Mouse (Mus musculus): ENCODE results near the gene A930017K11Rik. TPM values are rescaled to one million over a fixed set of nuclear protein-coding genes. Genes with fewer than 3 reads are reported as not detected.

The A930017K11Rik gene
- polyA plus RNA-seq, 1 experiment from 2014 or later = 0.09 TPM

Other genes starting within 250 kb of the A930017K11Rik start
- 1.6 and 1.7 TPM in 2 replicates for gene Gng13, start 235.4 kb downstream of the A930017K11Rik start, polyA plus RNA-seq (2015; fragmentation: Nextera tagmentation; extraction: Ambion mirVana)
- gene Chtf18, start 225.1 kb downstream of the A930017K11Rik start, polyA plus RNA-seq (2015; fragmentation: Nextera tagmentation; extraction: Ambion mirVana) = 14.5 and 14.8 TPM in 2 replicates
- 24.2 and 26.3 TPM in 2 replicates for gene Rpusd1, start 224.9 kb downstream of the A930017K11Rik start, polyA plus RNA-seq (2015; fragmentation: Nextera tagmentation; extraction: Ambion mirVana)
- gene Mslnl, start 216.5 kb downstream of the A930017K11Rik start, polyA plus RNA-seq (2015; fragmentation: Nextera tagmentation; extraction: Ambion mirVana) = not detected in 2 replicates
- gene Msln, start 198.2 kb downstream of the A930017K11Rik start, polyA plus RNA-seq (2015; fragmentation: Nextera tagmentation; extraction: Ambion mirVana) = 0.31 and 0.72 TPM in 2 replicates
- 30.9 and 31.2 TPM in 2 replicates for gene Narfl, start 178.8 kb downstream of the A930017K11Rik start, polyA plus RNA-seq (2015; fragmentation: Nextera tagmentation; extraction: Ambion mirVana)
- 115 and 121 TPM in 2 replicates for gene Haghl, start 166.9 kb downstream of the A930017K11Rik start, polyA plus RNA-seq (2015; fragmentation: Nextera tagmentation; extraction: Ambion mirVana)
- 0.17 and 0.26 TPM in 2 replicates for gene Ccdc78, start 166.0 kb downstream of the A930017K11Rik start, polyA plus RNA-seq (2015; fragmentation: Nextera tagmentation; extraction: Ambion mirVana)
- 71.4 and 84.2 TPM in 2 replicates for gene Fam173a, start 159.7 kb downstream of the A930017K11Rik start, polyA plus RNA-seq (2015; fragmentation: Nextera tagmentation; extraction: Ambion mirVana)
- gene AC134908.4, start 156.9 kb downstream of the A930017K11Rik start, polyA plus RNA-seq (2015; fragmentation: Nextera tagmentation; extraction: Ambion mirVana) = not detected in 2 replicates
- 31.4 and 37.3 TPM in 2 replicates for gene Metrn, start 155.4 kb downstream of the A930017K11Rik start, polyA plus RNA-seq (2015; fragmentation: Nextera tagmentation; extraction: Ambion mirVana)
- 33.2 and 35.3 TPM in 2 replicates for gene Fbxl16, start 143.5 kb downstream of the A930017K11Rik start, polyA plus RNA-seq (2015; fragmentation: Nextera tagmentation; extraction: Ambion mirVana)
- 34.2 and 34.3 TPM in 2 replicates for gene Wdr24, start 128.9 kb downstream of the A930017K11Rik start, polyA plus RNA-seq (2015; fragmentation: Nextera tagmentation; extraction: Ambion mirVana)
- gene Jmjd8, start 123.7 kb downstream of the A930017K11Rik start, polyA plus RNA-seq (2015; fragmentation: Nextera tagmentation; extraction: Ambion mirVana) = 65.9 and 67.0 TPM in 2 replicates
- 308 and 313 TPM in 2 replicates for gene Stub1, start 119.2 kb downstream of the A930017K11Rik start, polyA plus RNA-seq (2015; fragmentation: Nextera tagmentation; extraction: Ambion mirVana)
- gene Rhbdl1, start 115.3 kb downstream of the A930017K11Rik start, polyA plus RNA-seq (2015; fragmentation: Nextera tagmentation; extraction: Ambion mirVana) = 29.1 and 30.8 TPM in 2 replicates
- 8.3 and 10.1 TPM in 2 replicates for gene Gm20683, start 110.8 kb downstream of the A930017K11Rik start, polyA plus RNA-seq (2015; fragmentation: Nextera tagmentation; extraction: Ambion mirVana)
- 15.2 and 16.1 TPM in 2 replicates for gene Rhot2, start 107.7 kb downstream of the A930017K11Rik start, polyA plus RNA-seq (2015; fragmentation: Nextera tagmentation; extraction: Ambion mirVana)
- gene Wdr90, start 91.1 kb downstream of the A930017K11Rik start, polyA plus RNA-seq (2015; fragmentation: Nextera tagmentation; extraction: Ambion mirVana) = 18.8 and 24.8 TPM in 2 replicates
- 14.4 and 16.7 TPM in 2 replicates for gene Mcrip2, start 83.8 kb downstream of the A930017K11Rik start, polyA plus RNA-seq (2015; fragmentation: Nextera tagmentation; extraction: Ambion mirVana)
- 61.8 and 62.0 TPM in 2 replicates for gene Mettl26, start 77.5 kb downstream of the A930017K11Rik start, polyA plus RNA-seq (2015; fragmentation: Nextera tagmentation; extraction: Ambion mirVana)
- gene Wfikkn1, start 71.7 kb downstream of the A930017K11Rik start, polyA plus RNA-seq (2015; fragmentation: Nextera tagmentation; extraction: Ambion mirVana) = 0.55 and 0.60 TPM in 2 replicates
- gene Rab40c, start 32.8 kb downstream of the A930017K11Rik start, polyA plus RNA-seq (2015; fragmentation: Nextera tagmentation; extraction: Ambion mirVana) = 50.8 and 52.6 TPM in 2 replicates
- 51.7 and 53.4 TPM in 2 replicates for gene Pigq, start 7.6 kb downstream of the A930017K11Rik start, polyA plus RNA-seq (2015; fragmentation: Nextera tagmentation; extraction: Ambion mirVana)
- not detected in 2 replicates for gene Nhlrc4, start 7.6 kb downstream of the A930017K11Rik start, polyA plus RNA-seq (2015; fragmentation: Nextera tagmentation; extraction: Ambion mirVana)
- gene Capn15, start 33.2 kb upstream of the A930017K11Rik start, polyA plus RNA-seq (2015; fragmentation: Nextera tagmentation; extraction: Ambion mirVana) = 23.9 and 24.8 TPM in 2 replicates
- 34.0 and 36.3 TPM in 2 replicates for gene Rab11fip3, start 117.0 kb upstream of the A930017K11Rik start, polyA plus RNA-seq (2015; fragmentation: Nextera tagmentation; extraction: Ambion mirVana)
- gene Decr2, start 137.8 kb upstream of the A930017K11Rik start, polyA plus RNA-seq (2015; fragmentation: Nextera tagmentation; extraction: Ambion mirVana) = 27.7 and 29.1 TPM in 2 replicates
- gene Nme4, start 143.0 kb upstream of the A930017K11Rik start, polyA plus RNA-seq (2015; fragmentation: Nextera tagmentation; extraction: Ambion mirVana) = 37.1 and 40.7 TPM in 2 replicates
- gene Tmem8, start 160.7 kb upstream of the A930017K11Rik start, polyA plus RNA-seq (2015; fragmentation: Nextera tagmentation; extraction: Ambion mirVana) = 2.1 and 2.3 TPM in 2 replicates
- 206 and 217 TPM in 2 replicates for gene Mrpl28, start 170.9 kb upstream of the A930017K11Rik start, polyA plus RNA-seq (2015; fragmentation: Nextera tagmentation; extraction: Ambion mirVana)
- gene Axin1, start 186.1 kb upstream of the A930017K11Rik start, polyA plus RNA-seq (2015; fragmentation: Nextera tagmentation; extraction: Ambion mirVana) = 11.2 and 17.4 TPM in 2 replicates
- 0.19 TPM in 1 of 2 replicates, not detected in the other for gene Pdia2, start 246.5 kb upstream of the A930017K11Rik start, polyA plus RNA-seq (2015; fragmentation: Nextera tagmentation; extraction: Ambion mirVana)

Measured in forebrain, embryonic 15.5 days (tissue).